Mouse (Mus musculus): ENCODE results near the gene Stra6. TPM values are rescaled to one million over a fixed set of nuclear protein-coding genes. Genes with fewer than 3 reads are reported as not detected.

Stra6 gene
- total RNA-seq, 1 experiment, result 4.5 TPM

DNA sequence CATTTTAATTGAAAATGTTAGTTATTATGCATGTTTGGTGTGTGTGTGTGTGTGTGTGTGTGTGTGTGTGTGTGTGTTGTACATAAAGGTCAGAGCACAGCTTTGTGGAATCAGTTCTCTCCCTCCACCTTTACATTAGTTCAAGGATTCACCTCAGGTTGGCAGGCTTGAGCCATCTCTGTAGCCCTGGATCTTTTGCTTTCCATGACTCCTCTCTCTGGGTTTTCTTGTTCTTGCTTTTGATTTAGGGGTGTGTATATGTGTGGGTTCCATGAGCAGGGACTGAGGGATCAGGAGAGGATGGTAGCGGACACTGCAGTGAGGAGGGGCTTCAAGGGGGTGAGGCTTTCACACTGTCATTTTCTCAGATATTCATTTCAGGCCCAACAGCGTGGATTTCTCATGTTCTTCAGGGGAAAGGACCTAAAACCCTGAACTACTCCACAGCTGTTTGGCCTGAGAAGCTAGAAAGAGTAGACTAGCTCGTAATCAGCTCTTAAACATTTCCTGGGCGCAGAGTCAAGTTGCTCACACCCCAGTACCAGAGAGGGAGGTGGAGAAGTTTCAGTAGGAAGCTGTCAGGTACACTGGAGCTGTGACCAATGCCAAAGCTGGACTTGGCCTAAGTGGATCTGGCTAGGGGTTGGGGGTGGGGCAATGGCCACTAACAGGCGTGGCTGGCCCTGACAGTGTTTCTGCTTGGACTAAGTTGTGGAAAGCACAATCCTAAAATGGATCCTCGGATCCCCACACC lies 2.6 kb downstream of the Stra6 start:
- Histone ChIP-seq H3K9me3 (ENCODE audit: control insufficient read depth, insufficient read depth, low read depth, low read length) (no peaks in the 10 kb centered on the region), H3K4me1 (ENCODE audit: control insufficient read depth in 2 of 2, insufficient read depth in 2 of 2, low read length in 2 of 2, poor library complexity in 1 of 2) (0 out of 4 replicates have a peak, but pooled peaks cover 0 to 2% of the 10 kb centered on the region in 2 experiments), H3K36me3 (ENCODE audit: control insufficient read depth, insufficient read depth, low read length, poor library complexity, severe bottlenecking) (no peaks in the 10 kb centered on the region), H3K27ac (ENCODE audit: insufficient read depth, low read depth, low read length, poor library complexity, severe bottlenecking) (no peak overlapping the region), H3K9ac (ENCODE audit: insufficient read depth, low read depth, low read length, poor library complexity, severe bottlenecking) (no peak overlapping the region), H3K4me3 (ENCODE audit: insufficient read depth in 1 of 2, low read depth in 1 of 2, low read length in 2 of 2, poor library complexity in 1 of 2, severe bottlenecking in 1 of 2) (no peak overlapping the region)
- no peak for DNase-seq (ENCODE audit: low read depth, low spot score)
- TF ChIP-seq HCFC1 (IDR thresholded peaks at IDR 0.05; ENCODE audit: borderline replicate concordance, insufficient read depth, low read length) (no peak), ZNF384 (IDR thresholded peaks at IDR 0.05; ENCODE audit: low read depth, low read length) (no peak), CHD2 (IDR thresholded peaks at IDR 0.05; ENCODE audit: low read depth, low read length) (no peak), ZC3H11A (IDR thresholded peaks at IDR 0.05; ENCODE audit: borderline replicate concordance, low read depth, low read length) (no peak), MAFK (IDR thresholded peaks at IDR 0.05; ENCODE audit: insufficient read depth, low read depth, low read length) (no peak)
- in situ Hi-C loops (cut with MboI; ENCODE audit: low sequenced_read_pairs in 2 of 2, unreplicated experiment in 2 of 2), result no loop called here

DNA sequence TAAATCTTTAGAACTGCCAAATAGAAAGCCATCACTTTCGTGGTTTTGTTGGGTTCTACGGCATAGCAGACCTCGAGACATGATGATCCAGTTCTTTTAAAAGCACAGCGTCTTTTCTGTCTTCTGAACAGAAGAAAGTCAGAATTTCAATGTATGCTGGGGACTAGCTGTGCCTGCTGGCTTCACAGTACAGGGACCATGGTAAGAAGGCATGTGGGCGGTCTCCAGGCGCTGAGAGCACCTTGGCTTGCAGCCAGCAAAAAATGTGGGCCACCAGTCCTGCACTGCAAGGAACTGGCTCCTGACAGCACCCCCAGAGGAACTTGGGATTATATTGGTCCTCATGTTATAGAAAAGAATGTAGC lies 3.1 kb downstream of the Stra6 start:
- no peak overlapping the region for H3K9ac ChIP-seq (ENCODE audit: insufficient read depth, low read depth, low read length, poor library complexity, severe bottlenecking)
- H3K9me3 ChIP-seq (ENCODE audit: control insufficient read depth, insufficient read depth, low read depth, low read length), result no peaks in the 10 kb centered on the region
- DNase-seq (ENCODE audit: low read depth, low spot score), result no peak
- no peaks in the 10 kb centered on the region for H3K36me3 ChIP-seq (ENCODE audit: control insufficient read depth, insufficient read depth, low read length, poor library complexity, severe bottlenecking)
- TF ChIP-seq CHD2 (IDR thresholded peaks at IDR 0.05; ENCODE audit: low read depth, low read length), result no peak
- no peak for TF ChIP-seq MAFK (IDR thresholded peaks at IDR 0.05; ENCODE audit: insufficient read depth, low read depth, low read length)
- TF ChIP-seq ZNF384 (IDR thresholded peaks at IDR 0.05; ENCODE audit: low read depth, low read length), result no peak
- no peak for TF ChIP-seq HCFC1 (IDR thresholded peaks at IDR 0.05; ENCODE audit: borderline replicate concordance, insufficient read depth, low read length)
- no peak for TF ChIP-seq ZC3H11A (IDR thresholded peaks at IDR 0.05; ENCODE audit: borderline replicate concordance, low read depth, low read length)
- no peak overlapping the region for H3K4me3 ChIP-seq (ENCODE audit: insufficient read depth in 1 of 2, low read depth in 1 of 2, low read length in 2 of 2, poor library complexity in 1 of 2, severe bottlenecking in 1 of 2)
- in situ Hi-C loops (cut with MboI; ENCODE audit: low sequenced_read_pairs in 2 of 2, unreplicated experiment in 2 of 2), result no loop called here
- 0 out of 4 replicates have a peak, but pooled peaks cover 0 to 2% of the 10 kb centered on the region in 2 experiments for H3K4me1 ChIP-seq (ENCODE audit: control insufficient read depth in 2 of 2, insufficient read depth in 2 of 2, low read length in 2 of 2, poor library complexity in 1 of 2)
- no peak overlapping the region for H3K27ac ChIP-seq (ENCODE audit: insufficient read depth, low read depth, low read length, poor library complexity, severe bottlenecking)

DNA sequence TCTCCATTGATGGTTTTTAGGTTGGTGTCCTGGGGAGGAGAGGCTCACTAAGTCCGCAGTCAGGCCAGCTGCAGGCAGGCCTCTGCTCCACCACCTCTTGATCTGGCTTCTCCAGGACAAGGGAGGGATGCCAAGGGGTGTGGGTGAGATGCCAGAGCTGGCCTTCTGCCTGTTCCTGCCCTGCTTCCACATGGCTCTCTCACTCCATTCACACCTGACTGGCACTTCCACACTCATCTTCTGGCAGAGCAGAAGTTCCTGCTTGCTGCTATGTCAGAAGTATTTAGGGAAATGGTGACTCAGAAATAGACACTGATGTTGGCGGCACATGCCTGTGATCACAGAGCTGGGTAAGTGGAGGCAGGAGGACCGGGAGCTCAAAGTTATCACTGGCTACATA lies 4.0 kb downstream of the Stra6 start:
- in situ Hi-C loops (cut with MboI; ENCODE audit: low sequenced_read_pairs in 2 of 2, unreplicated experiment in 2 of 2), result no loop called here
- TF ChIP-seq ZC3H11A (IDR thresholded peaks at IDR 0.05; ENCODE audit: borderline replicate concordance, low read depth, low read length), result no peak

DNA sequence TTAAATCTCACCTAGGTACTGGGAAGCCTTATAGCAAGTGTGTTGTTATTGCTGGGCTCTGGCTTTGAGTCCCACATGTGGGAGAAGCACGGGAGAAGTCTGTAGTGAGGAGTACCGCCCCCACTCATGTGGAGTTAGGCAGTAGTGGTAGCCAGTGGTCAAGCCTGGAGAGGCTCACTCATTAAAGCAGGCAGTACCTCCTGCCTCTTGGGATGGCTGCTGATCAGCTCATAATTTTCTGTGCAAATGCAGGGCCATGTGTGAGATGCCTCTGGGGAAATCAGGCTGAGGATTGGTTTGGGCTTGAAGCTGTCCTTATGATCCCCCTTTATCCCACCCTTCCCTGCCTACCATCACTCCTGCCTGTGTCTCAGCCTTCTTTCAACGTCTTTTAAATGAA lies 11.0 kb downstream of the Stra6 start:
- in situ Hi-C loops (cut with MboI; ENCODE audit: low sequenced_read_pairs in 2 of 2, unreplicated experiment in 2 of 2), result no loop called here
- H3K9me3 ChIP-seq (ENCODE audit: control insufficient read depth, insufficient read depth, low read depth, low read length), result no peaks in the 10 kb centered on the region

More for the DNA sequence above, 4.0 kb downstream of the Stra6 start:
- DNase-seq (ENCODE audit: low read depth, low spot score), result no peak
- Histone ChIP-seq H3K9ac (ENCODE audit: insufficient read depth, low read depth, low read length, poor library complexity, severe bottlenecking) (no peak overlapping the region), H3K36me3 (ENCODE audit: control insufficient read depth, insufficient read depth, low read length, poor library complexity, severe bottlenecking) (no peaks in the 10 kb centered on the region), H3K27ac (ENCODE audit: insufficient read depth, low read depth, low read length, poor library complexity, severe bottlenecking) (no peak overlapping the region), H3K9me3 (ENCODE audit: control insufficient read depth, insufficient read depth, low read depth, low read length) (no peaks in the 10 kb centered on the region), H3K4me3 (ENCODE audit: insufficient read depth in 1 of 2, low read depth in 1 of 2, low read length in 2 of 2, poor library complexity in 1 of 2, severe bottlenecking in 1 of 2) (no peak overlapping the region), H3K4me1 (ENCODE audit: control insufficient read depth in 2 of 2, insufficient read depth in 2 of 2, low read length in 2 of 2, poor library complexity in 1 of 2) (0 out of 4 replicates have a peak, but pooled peaks cover 0 to 2% of the 10 kb centered on the region in 2 experiments)

More for the DNA sequence above, 11.0 kb downstream of the Stra6 start:
- no peak overlapping the region for H3K4me3 ChIP-seq (ENCODE audit: insufficient read depth in 1 of 2, low read depth in 1 of 2, low read length in 2 of 2, poor library complexity in 1 of 2, severe bottlenecking in 1 of 2)
- TF ChIP-seq ZC3H11A (IDR thresholded peaks at IDR 0.05; ENCODE audit: borderline replicate concordance, low read depth, low read length) (no peak), HCFC1 (IDR thresholded peaks at IDR 0.05; ENCODE audit: borderline replicate concordance, insufficient read depth, low read length) (no peak), CHD2 (IDR thresholded peaks at IDR 0.05; ENCODE audit: low read depth, low read length) (no peak), ZNF384 (IDR thresholded peaks at IDR 0.05; ENCODE audit: low read depth, low read length) (no peak), MAFK (IDR thresholded peaks at IDR 0.05; ENCODE audit: insufficient read depth, low read depth, low read length) (no peak)
- DNase-seq (ENCODE audit: low read depth, low spot score), result no peak
- H3K9ac ChIP-seq (ENCODE audit: insufficient read depth, low read depth, low read length, poor library complexity, severe bottlenecking), result no peak overlapping the region
- H3K27ac ChIP-seq (ENCODE audit: insufficient read depth, low read depth, low read length, poor library complexity, severe bottlenecking), result no peak overlapping the region
- H3K36me3 ChIP-seq (ENCODE audit: control insufficient read depth, insufficient read depth, low read length, poor library complexity, severe bottlenecking), result no peaks in the 10 kb centered on the region
- no peaks in the 10 kb centered on the region for H3K4me1 ChIP-seq (ENCODE audit: control insufficient read depth in 2 of 2, insufficient read depth in 2 of 2, low read length in 2 of 2, poor library complexity in 1 of 2)

Data from ES-E14 (cell line).